Mouse (Mus musculus) kidney, adult 18-20 months (tissue): Measurements from ENCODE around the gene Stam2.
A peak's percentile ranks its signal among the peaks of the same experiment; 100 is the strongest.

Experiments
- DNase-seq: peaks from one replicate; pipeline ENCODE4 v3.0.0; 2021

Stam2 gene

DNA sequence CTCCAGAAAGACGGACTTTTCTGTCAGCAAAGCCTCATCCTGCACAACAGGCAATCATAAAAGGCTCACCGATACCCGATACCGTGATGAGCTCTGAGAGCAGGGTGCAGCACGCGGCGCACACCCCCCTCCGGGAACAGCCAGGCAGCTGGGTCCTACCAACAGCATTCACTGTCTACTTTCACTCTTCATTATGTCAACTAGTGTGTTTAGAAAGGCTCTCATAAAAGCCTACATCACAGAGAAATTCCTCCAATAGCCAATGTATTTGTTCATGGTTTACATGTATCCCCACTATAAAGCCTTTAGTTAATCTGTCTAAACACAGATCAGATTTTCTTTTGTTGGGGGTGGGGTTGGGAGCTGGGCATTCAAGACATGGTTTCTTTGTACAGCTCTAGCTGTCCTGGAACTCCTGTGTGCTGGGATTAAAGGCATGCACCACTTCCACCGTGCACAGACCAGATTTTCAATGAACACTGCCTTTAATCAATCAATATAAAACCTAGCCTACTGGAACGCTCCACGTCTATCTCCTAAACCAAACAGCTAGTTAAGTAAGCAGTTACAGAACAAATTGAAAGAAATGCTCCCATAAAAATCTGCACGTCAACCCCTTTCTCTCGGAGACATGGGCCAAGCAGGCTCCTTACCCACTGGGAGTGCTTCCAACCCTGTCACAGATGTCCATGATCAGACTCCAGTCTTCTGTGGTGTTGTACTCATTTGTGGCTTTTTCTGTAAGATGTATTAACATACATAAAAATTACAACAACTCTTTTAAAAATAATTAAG, 21.7 kb downstream of the Stam2 start:
- DNase-seq: no peak

GRCm38 (mm10) chr2:52717076-52717475, 25.0 kb downstream of the Stam2 start:
- no peak for DNase-seq

GRCm38 (mm10) chr2:52715538-52715937, 26.5 kb downstream of the Stam2 start:
- no peak for DNase-seq

- DNase-seq: no peak
Measured at GRCm38 (mm10) chr2:52714111-52714510, 28.0 kb downstream of the Stam2 start.

GRCm38 (mm10) chr2:52710804-52711203, 31.3 kb downstream of the Stam2 start:
- no peak for DNase-seq

GRCm38 (mm10) chr2:52709417-52709816, 32.7 kb downstream of the Stam2 start:
- no peak for DNase-seq

DNA sequence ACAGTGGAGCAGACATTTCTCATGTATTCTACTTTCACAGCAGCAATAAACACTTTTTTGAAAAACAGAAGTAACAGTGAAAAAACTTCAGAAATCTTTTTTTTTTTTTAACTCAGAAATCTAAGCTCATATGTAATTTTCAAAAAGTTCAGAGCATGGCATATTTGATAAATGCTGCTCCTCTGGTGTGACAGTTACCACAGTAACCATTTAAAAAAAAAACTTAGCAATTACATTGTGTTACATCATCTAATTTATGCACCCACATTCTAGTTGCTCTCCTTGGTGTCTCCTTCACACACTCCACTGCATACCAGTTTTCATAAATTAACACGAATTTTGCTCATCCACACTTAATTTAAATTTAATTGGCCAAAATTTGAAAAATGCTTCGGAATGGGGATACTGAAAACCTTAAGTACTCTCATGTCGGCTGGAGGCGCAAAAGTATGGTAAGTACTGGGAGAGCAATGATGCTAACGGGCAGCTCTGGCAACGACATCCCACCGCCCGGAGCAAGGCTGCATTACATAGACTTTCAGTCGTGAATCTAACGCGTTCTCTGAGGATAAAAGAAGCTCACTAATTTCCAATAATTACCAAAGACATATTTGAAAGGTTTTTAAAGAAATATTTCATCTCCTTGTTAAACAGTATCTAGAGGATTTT, 40.6 kb downstream of the Stam2 start:
- DNase-seq: no peak

GRCm38 (mm10) chr2:52700352-52700751, 41.7 kb downstream of the Stam2 start:
- DNase-seq: no peak

- DNase-seq: no peak
Measured at GRCm38 (mm10) chr2:52694604-52695003, 47.5 kb downstream of the Stam2 start.

DNA sequence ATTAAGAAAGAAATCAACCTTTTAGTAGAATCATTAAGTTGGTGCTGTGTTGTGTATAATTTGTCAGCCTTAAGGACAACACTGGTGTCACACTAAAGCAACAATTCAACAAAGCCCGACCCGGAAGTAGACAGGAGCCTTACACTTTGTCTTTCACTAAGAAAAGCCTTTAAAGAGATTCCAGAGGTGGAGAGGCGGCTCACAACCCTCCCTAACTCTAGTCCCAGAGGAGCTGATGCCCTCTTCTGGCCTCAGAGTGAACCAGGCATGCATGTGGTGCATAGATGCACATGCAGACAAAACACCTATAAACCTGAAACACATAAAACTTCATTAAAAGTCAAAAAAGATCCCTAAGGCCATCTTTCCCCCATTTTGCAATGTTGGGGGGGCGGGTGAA, 50.3 kb downstream of the Stam2 start:
- no peak for DNase-seq

DNA sequence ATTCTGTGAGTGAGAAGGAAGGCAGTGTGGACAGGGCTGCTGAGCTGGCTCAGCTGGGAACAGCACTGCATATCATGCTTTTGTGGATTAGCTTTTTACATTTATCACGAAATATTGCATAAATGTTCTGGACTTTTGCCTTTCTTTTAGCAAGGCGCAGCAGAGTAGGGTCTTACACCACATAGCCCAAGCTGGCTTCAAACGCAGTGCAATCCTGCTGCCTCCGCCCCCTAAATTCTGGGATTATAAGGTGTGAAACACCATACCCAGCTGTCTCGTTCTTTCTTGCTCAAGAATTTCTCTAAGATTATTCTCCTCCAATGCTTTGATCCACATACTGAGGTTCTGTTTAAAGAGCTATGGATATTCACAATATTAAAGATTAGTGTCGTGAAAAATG, 55.5 kb downstream of the Stam2 start:
- DNase-seq: no peak

GRCm38 (mm10) chr2:52677589-52677988, 64.5 kb downstream of the Stam2 start:
- no peak for DNase-seq

DNA sequence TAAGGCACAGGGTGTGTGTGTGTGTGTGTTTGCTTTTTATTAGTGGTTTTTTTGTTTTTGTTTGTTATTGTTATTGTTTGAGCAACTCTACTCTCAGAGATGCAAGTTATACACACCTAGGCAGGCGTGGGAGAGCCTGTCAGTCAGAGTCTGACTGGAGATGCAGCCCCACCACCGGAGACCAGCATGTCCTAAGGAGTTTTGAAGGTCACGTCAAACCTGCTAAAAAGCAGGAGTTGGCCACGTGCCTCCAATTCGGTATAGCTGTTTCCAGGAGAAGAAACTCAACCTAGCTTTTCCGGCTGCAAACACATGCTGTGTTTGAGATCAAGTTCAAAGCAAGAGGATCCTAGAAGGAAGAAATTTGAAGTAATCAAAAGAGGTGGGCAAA, 65.2 kb downstream of the Stam2 start:
- peak; percentile 34 for DNase-seq

DNA sequence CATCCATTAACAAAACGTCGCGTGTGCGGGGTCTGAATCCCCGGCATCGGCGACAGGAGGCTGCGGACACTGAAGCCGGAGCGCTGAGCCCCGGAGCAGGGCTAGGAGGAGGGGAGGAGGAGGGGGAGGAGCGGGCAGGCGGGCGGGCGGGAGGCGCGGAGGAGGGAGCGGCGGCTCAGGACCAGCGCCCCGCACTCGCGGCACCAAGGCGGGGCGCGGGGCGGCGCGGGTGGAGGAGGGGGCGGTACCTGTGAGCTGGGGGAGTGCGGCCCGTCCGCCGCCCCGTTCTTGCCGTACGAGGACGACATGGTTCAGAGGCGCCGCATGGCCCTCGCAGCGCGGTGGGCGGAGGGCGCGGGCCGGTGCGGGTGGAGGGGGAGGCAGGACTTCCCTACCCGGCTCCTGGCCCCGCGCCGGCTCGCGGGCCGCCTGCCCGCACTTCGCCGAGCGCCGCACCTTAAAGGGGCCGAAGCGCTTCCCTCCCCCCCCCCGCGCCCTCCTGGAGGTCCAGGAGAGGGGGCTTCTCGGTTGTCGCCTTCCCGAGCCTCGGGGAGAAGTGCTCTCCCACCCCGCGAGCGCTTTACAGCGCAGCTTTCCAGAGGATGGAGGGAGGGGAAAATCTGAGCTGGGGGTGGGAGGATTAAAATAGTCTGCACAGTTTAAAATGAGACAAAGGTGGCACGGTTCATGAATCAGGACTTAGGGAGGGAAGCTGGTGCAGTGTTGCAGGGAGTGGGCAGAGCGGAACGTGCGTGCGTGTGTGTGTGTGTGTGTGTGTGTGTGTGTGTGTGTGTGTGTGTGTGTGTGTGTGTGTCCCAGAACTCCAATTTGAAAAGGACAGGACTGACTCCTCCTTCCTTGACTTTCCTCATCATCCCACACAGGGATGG, 65.8 kb downstream of the Stam2 start, which contains the start of gene Cacnb4:
Gene Cacnb4 (minus strand): TSS at position 809 of the 890 bp plus-strand sequence.
- peak; percentile 57 for DNase-seq

- DNase-seq: peak; percentile 32
Measured at GRCm38 (mm10) chr2:52675278-52675987, 66.6 kb downstream of the Stam2 start.

DNA sequence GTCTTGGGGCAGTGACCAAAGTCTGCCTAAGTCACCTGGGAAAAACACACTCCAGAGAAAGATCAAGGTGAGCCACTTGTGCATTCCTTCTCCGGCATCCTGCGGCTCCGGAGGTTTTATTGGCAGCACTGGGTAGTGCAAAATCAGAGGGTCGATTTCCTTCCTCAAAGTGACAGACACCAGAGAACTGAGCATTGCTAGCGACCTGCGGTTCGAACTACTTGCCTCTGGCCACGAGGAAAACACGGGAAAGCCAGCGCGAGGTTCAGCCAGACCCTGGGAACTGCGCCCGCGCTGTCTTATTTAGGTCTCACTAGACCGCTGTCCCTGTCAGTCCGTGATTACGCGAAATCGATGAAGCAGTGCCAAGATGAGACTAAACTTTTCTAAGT, 67.2 kb downstream of the Stam2 start:
- peak; percentile 34 for DNase-seq

DNA sequence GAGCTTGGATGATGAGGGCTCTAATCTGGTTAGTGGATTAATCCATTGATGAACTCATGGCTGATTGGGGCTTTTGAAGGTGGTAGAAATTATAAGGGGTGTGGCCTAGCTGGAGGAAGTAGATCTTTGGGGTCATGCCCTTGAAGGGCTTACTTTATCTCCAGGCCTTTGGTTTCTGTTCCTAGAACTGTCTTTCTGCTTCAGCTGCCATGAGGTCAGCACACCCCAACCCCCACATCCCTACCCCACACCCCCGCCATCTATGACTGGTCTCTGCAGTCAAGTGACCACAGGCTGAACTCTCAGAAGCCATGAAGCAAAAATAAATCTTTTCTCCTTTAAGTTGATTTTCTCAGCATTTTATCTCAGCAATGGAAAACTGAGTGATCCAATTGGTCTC, 68.9 kb downstream of the Stam2 start:
- no peak for DNase-seq

- no peak for DNase-seq
Measured at GRCm38 (mm10) chr2:52670733-52671132, 71.3 kb downstream of the Stam2 start.

- no peak for DNase-seq
Measured at GRCm38 (mm10) chr2:52668480-52668879, 73.6 kb downstream of the Stam2 start.

- no peak for DNase-seq
Measured at GRCm38 (mm10) chr2:52656722-52657121, 85.4 kb downstream of the Stam2 start.

GRCm38 (mm10) chr2:52654541-52654940, 87.5 kb downstream of the Stam2 start:
- DNase-seq: no peak

- DNase-seq: no peak
Measured at GRCm38 (mm10) chr2:52651547-52651946, 90.5 kb downstream of the Stam2 start.
